Mouse (Mus musculus) lung, adult 2 months (tissue): ENCODE results near the gene Cnbp. TPM values are rescaled to one million over a fixed set of nuclear protein-coding genes. Genes with fewer than 3 reads are reported as not detected.

Experiments
- DNase-seq: peaks from one replicate; pipeline ENCODE4 v3.0.0; 2022
- H3K4me1 ChIP-seq: fragments of 200-500 bp; 2 replicates; pipeline ENCODE4 v1.6.1; 2011; ENCODE audit warnings: low read length; ENCODE audit not compliant: control insufficient read depth, insufficient read depth
- H3K4me3 ChIP-seq: fragments of 200-500 bp; replicated peaks from 2 replicates; pipeline ENCODE3; 2011; ENCODE audit warnings: low read depth, mild to moderate bottlenecking, control low read depth, low read length; ENCODE audit errors: extremely low read depth
- CTCF ChIP-seq: fragments of 200-500 bp; IDR thresholded peaks from 2 replicates; pipeline ENCODE4 v1.5.1; 2011; ENCODE audit warnings: mild to moderate bottlenecking, low read length, control low read depth; ENCODE audit not compliant: insufficient read depth
- POLR2A ChIP-seq: fragments of 200-500 bp; IDR thresholded peaks from 2 replicates; pipeline ENCODE4 v1.6.1; 2011; ENCODE audit warnings: low read depth, mild to moderate bottlenecking, control low read depth, low read length, borderline replicate concordance; ENCODE audit errors: extremely low read depth
- WGBS: fragments of 180-500 bp; shearing (Covaris S2); methylation state at CpG from one replicate; pipeline ENCODE4 v1.1.7; 2018; 5-methylcytosine and 5-hydroxymethylcytosine counted together
- polyA plus RNA-seq: library from polyadenylated mRNA; depleted of rRNA; stranded (reverse); fragments of >200 nt; gene quantifications from 2 replicates; pipeline ENCODE4 v1.2.3, GENCODE M21; 2012

Cnbp gene
- polyA plus RNA-seq, 1 experiment = 217 TPM

DNA sequence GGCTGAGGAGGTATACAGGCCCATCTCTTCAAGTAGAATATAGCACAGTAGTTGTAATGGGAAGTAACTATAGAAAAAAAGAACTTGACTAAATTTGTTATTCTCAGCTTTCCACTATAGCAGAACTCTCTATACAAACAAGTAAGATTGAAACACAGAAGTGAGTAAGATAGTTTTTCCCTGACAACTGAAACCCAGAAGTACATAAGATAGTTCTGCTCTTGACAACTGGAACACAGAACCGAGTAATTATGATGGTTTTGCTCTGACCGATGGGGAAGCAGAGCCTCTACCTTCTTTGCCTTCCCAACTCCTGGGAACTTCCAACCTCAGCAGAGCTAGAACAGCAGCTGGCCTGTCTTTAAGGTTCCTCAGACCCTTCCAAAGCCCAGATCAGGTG is 41.8 kb downstream of the Cnbp start:
- WGBS = 71% methylated on average over 2 of the region's 2 CpGs
- TF ChIP-seq POLR2A = no peak
- no peak for TF ChIP-seq CTCF
- no peak for DNase-seq
- H3K4me1 ChIP-seq = peaks cover 13% of the 10 kb centered on the region
- H3K4me3 ChIP-seq = no peak overlapping the region

DNA sequence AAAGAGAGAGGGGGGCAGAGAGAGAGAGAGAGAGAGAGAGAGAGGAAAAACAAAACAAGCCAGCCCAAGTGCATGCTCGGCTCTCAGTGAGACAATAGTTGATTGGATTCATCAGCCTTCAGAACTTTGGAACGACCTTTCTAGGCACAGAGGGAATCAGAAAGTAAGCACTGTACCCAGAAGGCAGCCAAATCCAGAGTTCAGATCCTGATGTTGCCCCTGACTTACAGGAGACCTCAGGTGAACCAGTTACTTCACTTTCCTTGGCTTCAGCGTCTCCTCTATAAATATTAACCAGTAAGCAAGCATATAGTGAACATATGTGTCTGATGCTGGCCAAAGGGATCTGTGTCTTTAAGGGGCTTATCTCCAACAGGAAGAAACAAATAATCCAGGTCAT is 42.4 kb downstream of the Cnbp start:
- DNase-seq = no peak
- no peak overlapping the region for H3K4me3 ChIP-seq
- TF ChIP-seq POLR2A (no peak), CTCF (no peak)
- WGBS = 56% methylated on average over 3 of the region's 3 CpGs
- peaks cover 13% of the 10 kb centered on the region for H3K4me1 ChIP-seq

DNA sequence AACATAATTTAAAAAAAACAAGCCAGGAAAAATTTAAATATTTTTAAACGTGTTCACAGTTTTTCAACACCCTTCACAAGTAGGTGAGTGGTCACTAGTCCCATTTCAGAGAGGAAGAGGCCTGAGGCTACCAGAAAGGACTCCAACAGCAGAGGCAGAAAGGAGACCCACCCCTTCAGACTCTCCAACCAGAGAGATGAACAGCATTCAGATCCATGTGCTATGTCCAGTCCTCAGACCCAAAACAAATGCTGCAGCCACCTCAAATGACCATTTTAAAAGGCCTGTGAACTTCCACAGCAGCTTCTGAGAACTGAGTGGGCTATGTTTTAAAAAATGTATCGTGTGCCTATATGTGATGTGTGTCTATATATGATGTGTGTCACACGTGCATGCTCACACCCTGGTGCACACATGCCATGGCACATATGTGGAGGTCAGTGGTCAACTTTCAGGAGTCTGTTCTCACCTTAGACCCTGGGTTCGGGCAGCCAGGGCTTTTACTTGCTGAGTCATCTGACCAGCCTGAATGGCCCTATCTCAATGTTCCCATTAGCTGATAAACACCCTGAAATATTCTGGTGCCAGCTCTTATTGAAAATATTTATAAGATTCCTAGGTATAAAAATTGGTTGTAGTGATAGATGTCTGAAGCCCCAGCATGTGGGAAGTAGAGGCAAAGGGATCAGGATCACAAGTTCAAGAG is 43.0 kb downstream of the Cnbp start:
- DNase-seq = no peak
- H3K4me3 ChIP-seq = no peak overlapping the region
- H3K4me1 ChIP-seq = peaks cover 13% of the 10 kb centered on the region
- 74% methylated on average over 4 of the region's 4 CpGs for WGBS
- TF ChIP-seq CTCF = no peak
- TF ChIP-seq POLR2A = no peak

- no peak for DNase-seq
- Histone ChIP-seq H3K4me1 (peaks cover 10% of the 10 kb centered on the region), H3K4me3 (no peak overlapping the region)
- no peak for TF ChIP-seq CTCF
- TF ChIP-seq POLR2A = no peak
- WGBS = 35% methylated on average over 2 of the region's 2 CpGs
Measured at GRCm38 (mm10) chr6:87806857-87807256, 44.0 kb downstream of the Cnbp start.

DNA sequence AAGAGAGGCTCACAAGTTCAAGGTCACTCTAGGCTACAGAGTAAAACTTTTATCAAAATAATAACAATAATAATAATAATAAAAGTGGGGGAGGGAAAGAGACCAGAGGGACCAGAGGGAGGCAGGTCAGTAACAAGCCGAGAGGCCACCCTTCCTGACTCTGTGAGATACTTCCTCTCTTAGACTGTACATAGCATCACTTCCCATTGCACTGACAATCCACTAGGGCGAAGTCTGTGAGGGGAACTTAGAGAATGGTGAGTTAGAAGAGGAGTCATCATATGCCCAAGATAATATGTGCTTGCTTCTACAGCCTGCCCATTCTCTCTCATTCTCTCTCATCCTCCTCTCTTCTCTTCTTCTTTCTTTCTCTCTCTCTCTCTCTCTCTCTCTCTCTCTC is 44.9 kb downstream of the Cnbp start:
- no peak for DNase-seq
- TF ChIP-seq POLR2A = no peak
- no peak for TF ChIP-seq CTCF
- H3K4me3 ChIP-seq = no peak overlapping the region
- H3K4me1 ChIP-seq = peaks cover 10% of the 10 kb centered on the region
- 51% methylated on average over 2 of the region's 2 CpGs for WGBS

- Histone ChIP-seq H3K4me3 (no peak overlapping the region), H3K4me1 (peaks cover 10% of the 10 kb centered on the region)
- TF ChIP-seq CTCF = no peak
- TF ChIP-seq POLR2A = no peak
- DNase-seq = no peak
- 82% methylated on average over 7 of the region's 7 CpGs for WGBS
Measured at GRCm38 (mm10) chr6:87805448-87805847, 45.5 kb downstream of the Cnbp start.

DNA sequence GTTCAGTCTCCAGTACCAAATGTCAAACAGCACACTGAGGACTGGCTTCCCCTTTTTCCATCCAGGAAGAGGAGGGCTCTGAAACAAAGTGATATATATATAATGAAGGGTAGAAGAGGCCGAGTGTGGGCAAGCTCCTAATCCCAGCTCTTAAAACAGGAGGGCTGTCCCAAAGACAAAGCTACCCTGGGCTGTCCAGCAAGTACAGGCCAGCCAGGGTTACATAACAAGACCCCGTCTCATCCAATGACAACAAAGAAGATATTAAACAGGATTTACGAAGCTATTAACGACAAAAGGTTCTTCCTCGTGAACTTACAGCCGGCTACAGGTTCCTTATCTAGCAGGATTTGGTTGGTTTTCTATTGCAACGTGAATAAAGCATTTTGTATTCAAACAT is 46.0 kb downstream of the Cnbp start:
- DNase-seq = no peak
- 70% methylated on average over 7 of the region's 7 CpGs for WGBS

GRCm38 (mm10) chr6:87804036-87804435 is 46.9 kb downstream of the Cnbp start:
- WGBS = 64% methylated on average over 1 of the region's 1 CpGs

More for the DNA sequence above, 46.0 kb downstream of the Cnbp start:
- peaks cover 9% of the 10 kb centered on the region for H3K4me1 ChIP-seq
- TF ChIP-seq CTCF = no peak
- TF ChIP-seq POLR2A = no peak
- no peak overlapping the region for H3K4me3 ChIP-seq

DNA sequence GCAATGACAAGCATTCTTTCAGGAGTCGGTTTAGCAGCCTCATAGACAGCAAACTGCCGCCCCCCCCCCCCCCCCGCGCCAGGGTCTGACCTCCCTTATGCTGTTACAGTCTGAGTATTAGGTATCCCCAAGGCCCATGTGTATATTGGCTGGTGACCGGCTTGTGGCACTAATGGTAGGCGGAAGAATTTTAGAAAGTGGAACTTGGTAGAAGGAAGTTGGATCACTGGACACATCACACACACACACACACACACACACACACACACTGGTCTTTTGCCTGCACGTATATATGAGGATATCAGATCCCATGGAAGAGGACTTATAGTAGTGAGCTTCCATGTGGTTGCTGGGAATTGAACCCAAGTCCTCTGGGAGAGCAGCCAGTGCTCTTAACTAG is 48.4 kb downstream of the Cnbp start:
- no peak for DNase-seq
- Histone ChIP-seq H3K4me1 (peaks cover 3% of the 10 kb centered on the region), H3K4me3 (no peak overlapping the region)
- TF ChIP-seq POLR2A = no peak
- no peak for TF ChIP-seq CTCF
- 91% methylated on average over 7 of the region's 7 CpGs for WGBS

More at GRCm38 (mm10) chr6:87804036-87804435, 46.9 kb downstream of the Cnbp start:
- peaks cover 3% of the 10 kb centered on the region for H3K4me1 ChIP-seq
- no peak overlapping the region for H3K4me3 ChIP-seq
- TF ChIP-seq POLR2A (no peak), CTCF (no peak)
- no peak for DNase-seq

DNA sequence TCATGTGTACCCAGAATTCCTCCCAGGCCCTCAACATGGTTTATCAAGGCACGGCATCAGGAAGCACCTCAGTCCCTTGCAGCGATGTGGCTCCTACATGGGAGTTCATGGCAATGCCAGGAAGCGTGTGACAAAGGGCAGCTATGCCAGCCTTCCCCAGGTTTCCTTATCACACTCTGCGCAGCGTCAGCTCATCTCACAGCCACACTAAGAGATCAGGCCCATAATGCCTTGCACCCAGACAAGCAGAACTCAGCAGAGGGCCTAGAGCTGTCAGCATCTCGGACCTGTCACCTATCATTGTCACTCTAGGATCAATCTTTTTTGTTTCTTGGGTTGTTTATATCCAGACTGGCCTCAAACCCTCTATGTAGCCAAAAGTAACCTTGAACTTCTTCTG is 51.3 kb downstream of the Cnbp start:
- WGBS = 80% methylated on average over 6 of the region's 6 CpGs
- Histone ChIP-seq H3K4me1 (no peaks in the 10 kb centered on the region), H3K4me3 (no peak overlapping the region)
- no peak for DNase-seq
- TF ChIP-seq CTCF (no peak), POLR2A (no peak)
